Mouse (Mus musculus) cortical plate, adult 2 months (tissue): ENCODE measurements around the gene Lmod3.

Source experiments
- CTCF ChIP-seq: fragments of 200-500 bp; IDR thresholded peaks from 2 replicates; pipeline ENCODE4 v1.5.1; 2011; ENCODE audit warnings: mild to moderate bottlenecking, control low read depth, low read length; ENCODE audit not compliant: insufficient read depth; ENCODE audit errors: extremely low read depth
- POLR2A ChIP-seq: fragments of 200-500 bp; IDR thresholded peaks from 2 replicates; pipeline ENCODE4 v1.6.1; 2011; ENCODE audit warnings: mild to moderate bottlenecking, low read length, control low read depth; ENCODE audit not compliant: insufficient read depth; ENCODE audit errors: extremely low read depth

DNA sequence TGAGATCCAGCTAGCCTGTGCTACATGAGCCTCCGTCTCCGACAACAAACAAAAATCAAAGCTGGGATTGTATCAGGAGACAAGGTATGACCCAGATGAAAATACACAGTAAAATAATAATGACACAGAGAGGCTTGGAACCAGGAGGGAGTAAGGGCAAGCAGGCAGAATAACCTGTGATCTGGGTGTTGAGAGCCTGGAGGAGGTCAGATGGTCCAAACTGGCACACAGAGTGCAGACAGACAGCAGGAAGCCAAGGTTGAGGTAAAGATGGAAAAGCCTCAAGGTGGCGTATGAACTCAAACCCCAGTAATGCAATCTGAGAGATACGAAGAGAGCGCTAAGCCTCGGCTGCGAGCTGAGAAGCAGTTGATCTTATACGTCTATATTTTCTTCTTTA, 28.1 kb downstream of the Lmod3 start:
- TF ChIP-seq CTCF (no peak), POLR2A (no peak)
